Mouse (Mus musculus) cerebellum, postnatal 14 days (tissue): ENCODE measurements at regions not wholly inside any gene's neighbourhood (a gene's known extent, or its start where the extent isn't known, plus 50 kb on each side); places are given as distances from the start of the nearest gene placed in this dataset.
A peak's percentile ranks its signal among the peaks of the same experiment; 100 is the strongest.

ENCODE experiments used
- DNase-seq, 2 experiments: peaks; one replicate each; pipeline ENCODE4 v3.0.0; 2021; ENCODE audit warnings: mixed read lengths in 2 of 2

GRCm38 (mm10) chr1:158170006-158170405, 186.1 kb downstream of the Brinp2 start:
- DNase-seq, result peak in 1 of 2 experiments; percentile 25

- peak; percentile 32 to 45 for DNase-seq
Measured at GRCm38 (mm10) chr1:158180095-158180494, 176.0 kb downstream of the Brinp2 start.

- DNase-seq, result peak; percentile 22 to 65
Measured at GRCm38 (mm10) chr1:158181296-158181695, 174.8 kb downstream of the Brinp2 start.

GRCm38 (mm10) chr1:158187651-158188050, 168.5 kb downstream of the Brinp2 start:
- peak; percentile 47 to 50 for DNase-seq

GRCm38 (mm10) chr1:158192841-158193551, 163.1 kb downstream of the Brinp2 start:
- peak in 1 of 2 experiments; percentile 12 for DNase-seq

- DNase-seq, result peak in 1 of 2 experiments; percentile 18
Measured at GRCm38 (mm10) chr1:158193968-158194565, 162.1 kb downstream of the Brinp2 start.
